Mouse (Mus musculus) kidney, embryonic 15.5 days (tissue): ENCODE results near the gene Cyp3a41a. TPM values are rescaled to one million over a fixed set of nuclear protein-coding genes. Genes with fewer than 3 reads are reported as not detected.
"Not testable (repeated sequence)": the region's sequence is repeated elsewhere in the genome, so short reads cannot be mapped to it uniquely, and the experiment has no call there.

Experiments
- ATAC-seq: fragments of 200-750 bp; cut with Nextera tagmentation; replicated peaks from 2 replicates; pipeline ENCODE4 v1.8.0; 2017; ENCODE audit warnings: moderate TSS enrichment; ENCODE audit not compliant: low FRiP score
- H3K27ac ChIP-seq: fragments of 300-500 bp; sonication (generic); 2 replicates; pipeline ENCODE4 v1.5.1; 2015; ENCODE audit warnings: mild to moderate bottlenecking, inconsistent platforms
- H3K27me3 ChIP-seq: fragments of 300-500 bp; sonication (generic); 2 replicates; pipeline ENCODE4 v1.6.1; 2015; ENCODE audit warnings: inconsistent platforms
- H3K36me3 ChIP-seq: fragments of 300-500 bp; sonication (generic); 2 replicates; pipeline ENCODE4 v1.6.1; 2015; ENCODE audit warnings: inconsistent platforms
- H3K4me1 ChIP-seq: fragments of 300-500 bp; sonication (generic); 2 replicates; pipeline ENCODE4 v1.6.1; 2015; ENCODE audit warnings: inconsistent platforms
- H3K4me2 ChIP-seq: fragments of 300-500 bp; sonication (generic); 2 replicates; pipeline ENCODE4 v1.6.1; 2015; ENCODE audit warnings: moderate library complexity, mild to moderate bottlenecking, inconsistent platforms
- H3K4me3 ChIP-seq: fragments of 300-500 bp; sonication (generic); replicated peaks from 2 replicates; pipeline ENCODE4 v1.5.1; 2015; ENCODE audit warnings: mild to moderate bottlenecking, inconsistent platforms
- H3K9ac ChIP-seq: fragments of 300-500 bp; sonication (generic); 2 replicates; pipeline ENCODE4 v1.6.1; 2015; ENCODE audit warnings: mild to moderate bottlenecking, inconsistent platforms
- H3K9me3 ChIP-seq: fragments of 300-500 bp; sonication (generic); replicated peaks from 2 replicates; pipeline ENCODE4 v1.6.1; 2016; ENCODE audit warnings: inconsistent platforms
- WGBS: fragments of 180-500 bp; shearing (Covaris S2); methylation state at CpG from one replicate; pipeline ENCODE4 v1.1.7; 2015; ENCODE audit warnings: mixed read lengths; 5-methylcytosine and 5-hydroxymethylcytosine counted together
- polyA plus RNA-seq: library from polyadenylated mRNA; unstranded; fragments of >200 nt; fragmentation: Nextera tagmentation; extraction: Ambion mirVana; gene quantifications from 2 replicates; pipeline ENCODE4 v1.2.1, GENCODE M21; 2015

The Cyp3a41a gene
- not detected in 2 replicates for polyA plus RNA-seq

GRCm38 (mm10) chr5:145720036-145720435 is at the start of gene Cyp3a41a:
Cyp3a41a (minus strand) TSS chr5:145720136.
- not testable (repeated sequence) for H3K36me3 ChIP-seq, H3K9me3 ChIP-seq, H3K4me2 ChIP-seq, ATAC-seq, H3K4me3 ChIP-seq, H3K27me3 ChIP-seq, H3K27ac ChIP-seq, H3K9ac ChIP-seq, H3K4me1 ChIP-seq
- 75% methylated on average over 1 of the region's 2 CpGs for WGBS

GRCm38 (mm10) chr5:145737512-145737911 is 17.6 kb upstream of the Cyp3a41a start:
- H3K27ac ChIP-seq, H3K4me1 ChIP-seq, H3K9me3 ChIP-seq, H3K9ac ChIP-seq, ATAC-seq, H3K4me3 ChIP-seq, H3K4me2 ChIP-seq, H3K27me3 ChIP-seq, H3K36me3 ChIP-seq: not testable (repeated sequence)
- 76% methylated on average over 3 of the region's 3 CpGs for WGBS

GRCm38 (mm10) chr5:145714296-145714695 is 5.6 kb downstream of the Cyp3a41a start:
- not testable (repeated sequence) for H3K4me2 ChIP-seq, H3K27me3 ChIP-seq, H3K4me1 ChIP-seq, H3K9ac ChIP-seq, H3K9me3 ChIP-seq, ATAC-seq, H3K27ac ChIP-seq, H3K4me3 ChIP-seq, H3K36me3 ChIP-seq
- 26% methylated on average over 1 of the region's 1 CpGs for WGBS

- H3K9ac ChIP-seq, H3K4me2 ChIP-seq, ATAC-seq, H3K27me3 ChIP-seq, H3K36me3 ChIP-seq, H3K9me3 ChIP-seq, H3K4me3 ChIP-seq, H3K27ac ChIP-seq, H3K4me1 ChIP-seq: not testable (repeated sequence)
- WGBS, result 83% methylated on average over 2 of the region's 2 CpGs
Measured at GRCm38 (mm10) chr5:145707372-145707771, 12.6 kb downstream of the Cyp3a41a start.

GRCm38 (mm10) chr5:145662007-145662406 is 57.9 kb downstream of the Cyp3a41a start:
- H3K4me2 ChIP-seq, result no peak overlapping the region
- no peak overlapping the region for H3K9ac ChIP-seq
- no peak for ATAC-seq
- H3K9me3 ChIP-seq, result peaks cover 54% of the 10 kb centered on the region
- H3K36me3 ChIP-seq, result no peaks in the 10 kb centered on the region
- H3K27me3 ChIP-seq, result no peaks in the 10 kb centered on the region
- WGBS, result 88% methylated on average over 7 of the region's 7 CpGs
- H3K4me3 ChIP-seq, result no peak overlapping the region
- H3K4me1 ChIP-seq, result no peaks in the 10 kb centered on the region
- no peak overlapping the region for H3K27ac ChIP-seq

GRCm38 (mm10) chr5:145647779-145648178 is 72.2 kb downstream of the Cyp3a41a start:
- H3K4me1 ChIP-seq, result no peaks in the 10 kb centered on the region
- WGBS, result 79% methylated on average over 4 of the region's 4 CpGs
- H3K9ac ChIP-seq, result no peak overlapping the region
- peaks cover 24% of the 10 kb centered on the region; the same call in 1 of the 2 replicates for H3K9me3 ChIP-seq
- no peak overlapping the region for H3K4me3 ChIP-seq
- no peak overlapping the region for H3K4me2 ChIP-seq
- no peaks in the 10 kb centered on the region for H3K36me3 ChIP-seq
- no peaks in the 10 kb centered on the region for H3K27me3 ChIP-seq
- H3K27ac ChIP-seq, result no peak overlapping the region
- no peak for ATAC-seq

Other genes starting within 250 kb of the Cyp3a41a start
- not detected in 2 replicates for gene Cyp3a41b, start 135.4 kb downstream of the Cyp3a41a start, polyA plus RNA-seq
- gene Cyp3a44, start 85.7 kb upstream of the Cyp3a41a start, polyA plus RNA-seq, result not detected in 2 replicates
- 0.21 and 0.27 TPM in 2 replicates for gene Cyp3a11, start 159.8 kb upstream of the Cyp3a41a start, polyA plus RNA-seq